Mouse (Mus musculus): Measurements from ENCODE around the gene Sumo1. TPM values are rescaled to one million over a fixed set of nuclear protein-coding genes. Genes with fewer than 3 reads are reported as not detected.

The Sumo1 gene
- polyA plus RNA-seq, 1 experiment from 2014 or later, result 328 TPM

DNA sequence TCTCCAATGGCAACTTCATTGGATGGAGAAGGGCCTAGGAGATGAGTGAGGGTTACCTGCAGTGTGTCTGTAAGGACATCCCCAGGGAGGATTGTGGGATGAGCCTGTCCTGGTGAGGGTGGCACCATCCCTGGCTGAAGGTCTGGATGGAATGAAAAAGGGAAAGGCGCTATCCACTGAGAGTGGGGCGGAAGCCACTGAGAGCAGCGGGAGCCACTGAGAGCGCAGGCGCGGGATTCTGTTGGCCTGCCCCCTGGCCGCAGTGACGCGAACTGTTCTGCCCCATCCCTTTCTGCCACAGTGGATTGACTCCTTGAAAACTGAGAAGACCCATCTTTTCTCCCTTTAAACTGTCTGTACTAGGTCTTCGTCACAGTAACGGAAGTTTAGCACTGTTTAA is 66.7 kb downstream of the Sumo1 start:
- no peak overlapping the region for H3K9ac ChIP-seq
- H3K27me3 ChIP-seq (replicated peaks), result no peaks in the 10 kb centered on the region
- no peaks in the 10 kb centered on the region for H3K4me1 ChIP-seq
- no peak overlapping the region for H3K27ac ChIP-seq
- H3K4me3 ChIP-seq, result no peak overlapping the region
- H3K4me2 ChIP-seq, result no peak overlapping the region
- WGBS, result 17% methylated on average over 11 of the region's 11 CpGs
- H3K9me3 ChIP-seq, result no peaks in the 10 kb centered on the region
- ATAC-seq (replicated peaks), result no peak; the same call in 1 of the 2 replicates
- H3K36me3 ChIP-seq (replicated peaks), result no peaks in the 10 kb centered on the region

DNA sequence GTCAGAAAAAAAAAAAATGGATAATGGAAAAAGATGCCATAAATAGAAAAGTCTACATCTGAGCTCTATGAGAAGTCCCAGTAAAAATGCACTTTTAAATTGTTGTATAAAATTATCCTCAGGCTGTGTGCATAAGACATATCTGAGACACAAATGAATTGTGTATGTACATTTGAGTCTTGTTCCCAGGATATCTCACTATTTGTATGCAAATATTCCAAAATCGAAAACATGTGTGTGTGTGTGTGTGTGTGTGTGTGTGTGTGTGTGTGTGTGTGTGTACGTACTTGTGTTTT is 67.3 kb downstream of the Sumo1 start:
- Histone ChIP-seq H3K4me1 (no peaks in the 10 kb centered on the region), H3K4me2 (no peak overlapping the region), H3K36me3 (replicated peaks) (no peaks in the 10 kb centered on the region), H3K4me3 (no peak overlapping the region), H3K9ac (no peak overlapping the region), H3K27ac (no peak overlapping the region), H3K27me3 (replicated peaks) (no peaks in the 10 kb centered on the region), H3K9me3 (no peaks in the 10 kb centered on the region)
- WGBS, result 92% methylated on average over 2 of the region's 2 CpGs
- no peak for ATAC-seq (replicated peaks)

- no peaks in the 10 kb centered on the region for H3K27me3 ChIP-seq (replicated peaks)
- H3K4me3 ChIP-seq, result no peak overlapping the region
- no peak for ATAC-seq (replicated peaks)
- WGBS, result 57% methylated on average over 11 of the region's 11 CpGs
- no peak overlapping the region for H3K9ac ChIP-seq
- H3K4me2 ChIP-seq, result no peak overlapping the region
- no peaks in the 10 kb centered on the region for H3K36me3 ChIP-seq (replicated peaks)
- H3K9me3 ChIP-seq, result no peaks in the 10 kb centered on the region
- H3K27ac ChIP-seq, result no peak overlapping the region
- no peaks in the 10 kb centered on the region for H3K4me1 ChIP-seq
These were observed 67.9 kb downstream of the Sumo1 start for GRCm38 (mm10) chr1:59602531-59603416.

GRCm38 (mm10) chr1:59595609-59596008 is 75.0 kb downstream of the Sumo1 start:
- H3K9ac ChIP-seq, result no peak overlapping the region
- peaks cover 20% of the 10 kb centered on the region for H3K4me1 ChIP-seq
- 87% methylated on average over 9 of the region's 9 CpGs for WGBS

GRCm38 (mm10) chr1:59594586-59595266 is 75.9 kb downstream of the Sumo1 start:
- H3K9me3 ChIP-seq, result no peaks in the 10 kb centered on the region
- H3K9ac ChIP-seq, result no peak overlapping the region
- H3K27me3 ChIP-seq (replicated peaks), result peaks cover 19% of the 10 kb centered on the region
- H3K27ac ChIP-seq, result no peak overlapping the region
- H3K4me2 ChIP-seq, result no peak overlapping the region
- no peak for ATAC-seq (replicated peaks)
- no peak overlapping the region for H3K4me3 ChIP-seq
- WGBS, result 89% methylated on average over 11 of the region's 11 CpGs
- no peaks in the 10 kb centered on the region for H3K36me3 ChIP-seq (replicated peaks)
- H3K4me1 ChIP-seq, result peaks cover 20% of the 10 kb centered on the region

More at GRCm38 (mm10) chr1:59595609-59596008, 75.0 kb downstream of the Sumo1 start:
- Histone ChIP-seq H3K36me3 (replicated peaks) (no peaks in the 10 kb centered on the region), H3K9me3 (no peaks in the 10 kb centered on the region), H3K4me2 (no peak overlapping the region), H3K27me3 (replicated peaks) (peaks cover 18% of the 10 kb centered on the region), H3K4me3 (no peak overlapping the region), H3K27ac (no peak overlapping the region)
- no peak for ATAC-seq (replicated peaks)

GRCm38 (mm10) chr1:59593622-59594035 is 77.0 kb downstream of the Sumo1 start:
- 58% methylated on average over 2 of the region's 2 CpGs for WGBS
- ATAC-seq (replicated peaks), result no peak
- H3K4me2 ChIP-seq, result no peak overlapping the region
- H3K4me1 ChIP-seq, result peaks cover 20% of the 10 kb centered on the region
- no peaks in the 10 kb centered on the region for H3K36me3 ChIP-seq (replicated peaks)
- H3K9me3 ChIP-seq, result no peaks in the 10 kb centered on the region
- no peak overlapping the region for H3K9ac ChIP-seq
- peaks cover 19% of the 10 kb centered on the region for H3K27me3 ChIP-seq (replicated peaks)
- no peak overlapping the region for H3K4me3 ChIP-seq
- H3K27ac ChIP-seq, result no peak overlapping the region

DNA sequence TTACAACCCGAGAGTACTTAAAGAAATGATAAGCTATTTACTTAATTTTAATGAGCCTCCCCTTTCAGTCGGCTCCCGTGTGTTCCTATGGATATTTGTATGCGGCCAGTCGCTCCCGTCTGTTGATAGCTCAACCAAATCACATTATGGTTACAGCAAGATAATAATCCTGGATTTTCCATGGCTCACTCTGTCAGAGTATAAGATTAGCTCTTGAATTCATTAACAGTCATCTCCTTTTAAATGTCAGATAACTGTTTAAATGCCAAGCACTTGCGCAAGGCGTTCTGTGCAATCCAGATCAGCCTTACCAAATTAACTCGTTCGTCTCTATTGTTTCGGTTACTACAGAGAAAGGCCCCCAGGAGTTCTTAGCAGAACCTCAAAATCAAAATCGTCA is 77.8 kb downstream of the Sumo1 start:
- WGBS, result 7% methylated on average over 12 of the region's 12 CpGs
- Histone ChIP-seq H3K4me2 (peak overlapping the region; percentile 38), H3K9me3 (no peaks in the 10 kb centered on the region), H3K9ac (no peak overlapping the region), H3K27ac (0 out of 2 replicates have a peak overlapping the region, but pooled peaks have one; percentile 0), H3K4me1 (peaks cover 20% of the 10 kb centered on the region), H3K4me3 (peak overlapping the region; percentile 15), H3K27me3 (replicated peaks) (peaks cover 19% of the 10 kb centered on the region), H3K36me3 (replicated peaks) (no peaks in the 10 kb centered on the region)
- ATAC-seq (replicated peaks), result peak; percentile 66

DNA sequence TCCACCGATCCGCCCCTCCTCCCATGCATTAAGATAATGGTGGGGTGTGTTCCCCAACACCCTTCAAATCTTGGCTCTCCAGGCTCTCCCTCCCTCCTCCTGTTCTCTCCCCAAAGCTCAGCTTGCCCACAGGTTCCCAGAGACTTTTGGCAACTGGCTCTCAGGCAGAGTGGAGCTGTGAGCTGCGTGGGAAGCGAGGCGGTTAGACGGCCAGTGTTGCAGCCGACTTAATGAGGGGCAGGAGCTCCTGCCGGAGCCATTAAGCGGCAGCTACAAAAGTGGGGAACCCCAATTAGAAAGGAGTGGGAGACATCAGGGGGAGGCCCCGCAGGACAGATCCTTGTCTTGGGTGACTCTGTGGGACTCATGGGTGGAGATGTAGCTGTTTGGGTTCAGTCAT is 78.3 kb downstream of the Sumo1 start:
- Histone ChIP-seq H3K27ac (0 out of 2 replicates have a peak overlapping the region, but pooled peaks have one; percentile 0), H3K4me2 (peak overlapping the region; percentile 38), H3K4me1 (peaks cover 20% of the 10 kb centered on the region), H3K9ac (no peak overlapping the region; the same call in 1 of the 2 replicates), H3K36me3 (replicated peaks) (no peaks in the 10 kb centered on the region), H3K4me3 (peak overlapping the region; percentile 15), H3K9me3 (no peaks in the 10 kb centered on the region), H3K27me3 (replicated peaks) (peaks cover 19% of the 10 kb centered on the region)
- peak; percentile 48 for ATAC-seq (replicated peaks)
- 4% methylated on average over 10 of the region's 10 CpGs for WGBS

GRCm38 (mm10) chr1:59589271-59589670 is 81.4 kb downstream of the Sumo1 start:
- no peak for ATAC-seq (replicated peaks)
- Histone ChIP-seq H3K9ac (no peak overlapping the region), H3K27me3 (replicated peaks) (peaks cover 16% of the 10 kb centered on the region), H3K27ac (no peak overlapping the region), H3K4me2 (no peak overlapping the region), H3K9me3 (no peaks in the 10 kb centered on the region), H3K4me1 (peaks cover 31% of the 10 kb centered on the region), H3K36me3 (replicated peaks) (no peaks in the 10 kb centered on the region), H3K4me3 (no peak overlapping the region)
- 68% methylated on average over 1 of the region's 1 CpGs for WGBS

GRCm38 (mm10) chr1:59584656-59585410 is 85.8 kb downstream of the Sumo1 start:
- Histone ChIP-seq H3K9me3 (no peaks in the 10 kb centered on the region), H3K9ac (no peak overlapping the region), H3K4me1 (peaks cover 13% of the 10 kb centered on the region; the same call in 1 of the 2 replicates), H3K4me2 (peak overlapping the region; percentile 35), H3K36me3 (replicated peaks) (no peaks in the 10 kb centered on the region), H3K27me3 (replicated peaks) (0 out of 2 replicates have a peak, but pooled peaks cover 3% of the 10 kb centered on the region), H3K27ac (no peak overlapping the region), H3K4me3 (no peak overlapping the region)
- ATAC-seq (replicated peaks), result peak; percentile 64
- WGBS, result 7% methylated on average over 18 of the region's 18 CpGs

- H3K36me3 ChIP-seq (replicated peaks), result no peaks in the 10 kb centered on the region
- no peak overlapping the region for H3K4me2 ChIP-seq
- no peak overlapping the region for H3K4me3 ChIP-seq
- H3K27ac ChIP-seq, result no peak overlapping the region
- WGBS, result 85% methylated on average over 3 of the region's 3 CpGs
- ATAC-seq (replicated peaks), result no peak
- H3K27me3 ChIP-seq (replicated peaks), result 0 out of 2 replicates have a peak, but pooled peaks cover under 1% of the 10 kb centered on the region
- H3K9ac ChIP-seq, result no peak overlapping the region
- no peaks in the 10 kb centered on the region for H3K9me3 ChIP-seq
- H3K4me1 ChIP-seq, result peaks cover 16% of the 10 kb centered on the region; the same call in 1 of the 2 replicates
These were observed 89.8 kb downstream of the Sumo1 start for GRCm38 (mm10) chr1:59580880-59581279.
